Mouse (Mus musculus) hindbrain, embryonic 15.5 days (tissue): ENCODE results near the gene Tbck. TPM values are rescaled to one million over a fixed set of nuclear protein-coding genes. Genes with fewer than 3 reads are reported as not detected.

Source experiments
- ATAC-seq: fragments of 200-750 bp; cut with Nextera tagmentation; 2 replicates; pipeline ENCODE4 v1.8.0; 2017; ENCODE audit warnings: low read depth, moderate number of reproducible peaks, moderate TSS enrichment; ENCODE audit not compliant: low FRiP score
- H3K27ac ChIP-seq: fragments of 300-500 bp; sonication (generic); replicated peaks from 2 replicates; pipeline ENCODE4 v1.5.1; 2015; ENCODE audit warnings: mild to moderate bottlenecking, inconsistent platforms
- H3K27me3 ChIP-seq: fragments of 300-500 bp; sonication (generic); 2 replicates; pipeline ENCODE4 v1.6.1; 2015; ENCODE audit warnings: control low read depth, inconsistent platforms
- H3K36me3 ChIP-seq: fragments of 300-500 bp; sonication (generic); 2 replicates; pipeline ENCODE4 v1.6.1; 2015; ENCODE audit warnings: control low read depth, inconsistent platforms
- H3K4me1 ChIP-seq: fragments of 300-500 bp; sonication (generic); replicated peaks from 2 replicates; pipeline ENCODE4 v1.6.1; 2015; ENCODE audit warnings: control low read depth, inconsistent platforms
- H3K4me2 ChIP-seq: fragments of 300-500 bp; sonication (generic); 2 replicates; pipeline ENCODE4 v1.6.1; 2015; ENCODE audit warnings: moderate library complexity, mild to moderate bottlenecking, inconsistent platforms
- H3K4me3 ChIP-seq: fragments of 300-500 bp; sonication (generic); 2 replicates; pipeline ENCODE4 v1.5.1; 2015; ENCODE audit warnings: mild to moderate bottlenecking, inconsistent platforms
- H3K9ac ChIP-seq: fragments of 300-500 bp; sonication (generic); 2 replicates; pipeline ENCODE4 v1.6.1; 2015; ENCODE audit warnings: inconsistent platforms
- H3K9me3 ChIP-seq: fragments of 300-500 bp; sonication (generic); 2 replicates; pipeline ENCODE4 v1.6.1; 2016; ENCODE audit warnings: control low read depth, inconsistent platforms
- WGBS: fragments of 180-500 bp; shearing (Covaris S2); methylation state at CpG from one replicate; pipeline ENCODE4 v1.1.7; 2015; 5-methylcytosine and 5-hydroxymethylcytosine counted together
- polyA plus RNA-seq: library from polyadenylated mRNA; unstranded; fragments of >200 nt; fragmentation: Nextera tagmentation; extraction: Ambion mirVana; gene quantifications from 2 replicates; pipeline ENCODE4 v1.2.1, GENCODE M21; 2015

Gene Tbck
- 33.0 and 34.5 TPM in 2 replicates for polyA plus RNA-seq

GRCm38 (mm10) chr3:132683447-132684230 lies at the start of gene Tbck:
Gene Tbck (plus strand): TSS chr3:132684144.
- peak within 1 kb of the TSS; percentile 64 for H3K4me3 ChIP-seq

GRCm38 (mm10) chr3:132637080-132637479 lies 46.9 kb upstream of the Tbck start:
- no peak overlapping the region for H3K9ac ChIP-seq
- H3K9me3 ChIP-seq: no peaks in the 10 kb centered on the region
- no peak overlapping the region for H3K27ac ChIP-seq
- H3K4me3 ChIP-seq: no peak overlapping the region
- H3K4me1 ChIP-seq: no peaks in the 10 kb centered on the region
- H3K36me3 ChIP-seq: no peaks in the 10 kb centered on the region
- H3K27me3 ChIP-seq: no peaks in the 10 kb centered on the region
- no peak for ATAC-seq
- H3K4me2 ChIP-seq: no peak overlapping the region
- 92% methylated on average over 3 of the region's 3 CpGs for whole genome bisulfite sequencing

More at GRCm38 (mm10) chr3:132683447-132684230, at the start of gene Tbck:
- no peaks in the 10 kb centered on the region for H3K9me3 ChIP-seq
- H3K9ac ChIP-seq: peak within 1 kb of the TSS; percentile 82
- H3K27me3 ChIP-seq: no peaks in the 10 kb centered on the region
- H3K4me1 ChIP-seq: peaks cover 28% of the 10 kb centered on the region
- peak within 1 kb of the TSS; percentile 65 for H3K4me2 ChIP-seq
- WGBS: under 1% methylated on average over 42 of the region's 42 CpGs
- H3K27ac ChIP-seq: peak within 1 kb of the TSS; percentile 97
- H3K36me3 ChIP-seq: no peaks in the 10 kb centered on the region
- peak; percentile 98 for ATAC-seq

GRCm38 (mm10) chr3:132644071-132644470 lies 39.9 kb upstream of the Tbck start:
- Histone ChIP-seq H3K9ac (no peak overlapping the region), H3K4me2 (no peak overlapping the region), H3K9me3 (no peaks in the 10 kb centered on the region), H3K4me1 (no peaks in the 10 kb centered on the region), H3K4me3 (no peak overlapping the region), H3K27ac (no peak overlapping the region), H3K36me3 (no peaks in the 10 kb centered on the region), H3K27me3 (no peaks in the 10 kb centered on the region)
- WGBS: 89% methylated on average over 4 of the region's 4 CpGs
- no peak for ATAC-seq

- H3K27me3 ChIP-seq: no peaks in the 10 kb centered on the region
- no peak overlapping the region for H3K4me3 ChIP-seq
- no peaks in the 10 kb centered on the region for H3K36me3 ChIP-seq
- H3K4me1 ChIP-seq: no peaks in the 10 kb centered on the region
- no peak for ATAC-seq
- H3K9me3 ChIP-seq: no peaks in the 10 kb centered on the region
- 58% methylated on average over 1 of the region's 1 CpGs for WGBS
- no peak overlapping the region for H3K27ac ChIP-seq
- H3K9ac ChIP-seq: no peak overlapping the region
- H3K4me2 ChIP-seq: no peak overlapping the region
Observed at GRCm38 (mm10) chr3:132646814-132647213, 37.1 kb upstream of the Tbck start.

GRCm38 (mm10) chr3:132649368-132649767 lies 34.6 kb upstream of the Tbck start:
- Histone ChIP-seq H3K4me3 (no peak overlapping the region), H3K9ac (no peak overlapping the region), H3K4me2 (no peak overlapping the region), H3K36me3 (no peaks in the 10 kb centered on the region), H3K9me3 (no peaks in the 10 kb centered on the region), H3K4me1 (no peaks in the 10 kb centered on the region), H3K27ac (no peak overlapping the region), H3K27me3 (no peaks in the 10 kb centered on the region)
- 85% methylated on average over 7 of the region's 7 CpGs for WGBS
- ATAC-seq: no peak

- no peak overlapping the region for H3K4me3 ChIP-seq
- H3K4me1 ChIP-seq: no peaks in the 10 kb centered on the region
- H3K36me3 ChIP-seq: no peaks in the 10 kb centered on the region
- 84% methylated on average over 5 of the region's 5 CpGs for WGBS
- no peak for ATAC-seq
- H3K9me3 ChIP-seq: no peaks in the 10 kb centered on the region
- no peak overlapping the region for H3K4me2 ChIP-seq
- H3K9ac ChIP-seq: no peak overlapping the region
- H3K27me3 ChIP-seq: no peaks in the 10 kb centered on the region
- H3K27ac ChIP-seq: no peak overlapping the region
Observed at GRCm38 (mm10) chr3:132650191-132650590, 33.8 kb upstream of the Tbck start.

GRCm38 (mm10) chr3:132651776-132652175 lies 32.2 kb upstream of the Tbck start:
- no peak for ATAC-seq
- Histone ChIP-seq H3K27ac (no peak overlapping the region), H3K4me1 (no peaks in the 10 kb centered on the region), H3K36me3 (no peaks in the 10 kb centered on the region), H3K9me3 (no peaks in the 10 kb centered on the region), H3K4me2 (no peak overlapping the region), H3K4me3 (no peak overlapping the region), H3K27me3 (no peaks in the 10 kb centered on the region), H3K9ac (no peak overlapping the region)
- 88% methylated on average over 3 of the region's 3 CpGs for WGBS

GRCm38 (mm10) chr3:132653959-132654358 lies 30.0 kb upstream of the Tbck start:
- Histone ChIP-seq H3K9me3 (no peaks in the 10 kb centered on the region), H3K4me3 (no peak overlapping the region), H3K4me1 (no peaks in the 10 kb centered on the region), H3K4me2 (no peak overlapping the region), H3K27ac (no peak overlapping the region), H3K27me3 (no peaks in the 10 kb centered on the region), H3K36me3 (peaks cover 6% of the 10 kb centered on the region; the same call in 1 of the 2 replicates), H3K9ac (no peak overlapping the region)
- 93% methylated on average over 7 of the region's 7 CpGs for WGBS
- no peak for ATAC-seq

- Histone ChIP-seq H3K4me2 (no peak overlapping the region), H3K4me1 (no peaks in the 10 kb centered on the region), H3K36me3 (peaks cover 17% of the 10 kb centered on the region), H3K9me3 (no peaks in the 10 kb centered on the region), H3K9ac (no peak overlapping the region), H3K4me3 (no peak overlapping the region), H3K27me3 (no peaks in the 10 kb centered on the region), H3K27ac (no peak overlapping the region)
- ATAC-seq: no peak
- 67% methylated on average over 2 of the region's 2 CpGs for WGBS
Observed at GRCm38 (mm10) chr3:132655955-132656354, 28.0 kb upstream of the Tbck start.

GRCm38 (mm10) chr3:132677494-132677893 lies 6.5 kb upstream of the Tbck start:
- 90% methylated on average over 2 of the region's 2 CpGs for WGBS
- Histone ChIP-seq H3K27me3 (no peaks in the 10 kb centered on the region), H3K9me3 (no peaks in the 10 kb centered on the region), H3K4me2 (no peak overlapping the region), H3K9ac (no peak overlapping the region), H3K4me1 (peaks cover 7% of the 10 kb centered on the region), H3K27ac (no peak overlapping the region), H3K4me3 (no peak overlapping the region), H3K36me3 (peaks cover 20% of the 10 kb centered on the region)
- no peak for ATAC-seq

GRCm38 (mm10) chr3:132684231-132684928 lies 436 bp downstream of the Tbck start, which contains the start of gene Aimp1:
Gene Aimp1 (minus strand): TSS chr3:132684370.
- no peak for ATAC-seq
- H3K4me2 ChIP-seq: peak within 1 kb of the TSS; percentile 65
- no peaks in the 10 kb centered on the region for H3K36me3 ChIP-seq
- H3K27me3 ChIP-seq: no peaks in the 10 kb centered on the region
- WGBS: 2% methylated on average over 27 of the region's 27 CpGs
- H3K27ac ChIP-seq: peak within 1 kb of the TSS; percentile 97
- peak within 1 kb of the TSS; percentile 82 for H3K9ac ChIP-seq
- no peaks in the 10 kb centered on the region for H3K9me3 ChIP-seq
- peaks cover 28% of the 10 kb centered on the region for H3K4me1 ChIP-seq
- H3K4me3 ChIP-seq: peak within 1 kb of the TSS; percentile 64

GRCm38 (mm10) chr3:132701368-132701767 lies 17.4 kb downstream of the Tbck start:
- Histone ChIP-seq H3K4me2 (no peak overlapping the region), H3K4me3 (no peak overlapping the region), H3K9ac (no peak overlapping the region), H3K27me3 (no peaks in the 10 kb centered on the region), H3K27ac (no peak overlapping the region), H3K9me3 (no peaks in the 10 kb centered on the region), H3K36me3 (0 out of 2 replicates have a peak, but pooled peaks cover 3% of the 10 kb centered on the region), H3K4me1 (no peaks in the 10 kb centered on the region)
- WGBS: 79% methylated on average over 3 of the region's 3 CpGs
- 0 out of 2 replicates have a peak, but pooled peaks have one; percentile 68 for ATAC-seq
